Mouse (Mus musculus): ENCODE measurements at regions not wholly inside any gene's neighbourhood (a gene's known extent, or its start where the extent isn't known, plus 50 kb on each side); places are given as distances from the start of the nearest gene placed in this dataset.

DNA sequence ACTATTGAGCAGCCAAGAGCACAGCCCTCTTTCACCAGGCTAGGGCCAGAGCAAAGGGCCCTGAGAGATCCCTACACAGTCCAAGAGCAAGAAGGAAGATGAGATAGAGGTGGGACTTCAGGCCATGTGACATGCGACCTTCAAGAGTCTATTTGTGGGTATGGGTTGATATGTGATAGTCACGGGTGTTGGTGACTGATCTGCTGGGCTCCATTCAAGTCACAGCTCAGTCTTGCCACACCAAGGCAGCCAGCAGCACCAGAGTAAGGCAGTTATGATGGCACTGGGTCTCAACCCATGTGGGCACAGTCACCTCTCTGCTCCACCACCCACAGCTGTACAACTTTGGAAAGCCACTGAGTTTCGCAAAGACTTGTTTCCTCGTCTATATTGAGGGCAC, 60.0 kb upstream of the Pkdcc start:
- Histone ChIP-seq H3K4me1 (ENCODE audit: insufficient read depth, low read depth, low read length) (no peaks in the 10 kb centered on the region), H3K4me3 (ENCODE audit: low read depth, low read length) (no peak overlapping the region), H3K36me3 (replicated peaks) (no peaks in the 10 kb centered on the region), H3K27me3 (ENCODE audit: insufficient read depth, low read length) (no peaks in the 10 kb centered on the region), H3K9me3 (replicated peaks) (peaks cover 39% of the 10 kb centered on the region)
- no peak for TF ChIP-seq GATA1 (IDR thresholded peaks at IDR 0.05; ENCODE audit: borderline replicate concordance, low read length)
- no peak for DNase-seq (ENCODE audit: low spot score)
- ATAC-seq (ENCODE audit: extremely low read depth, insufficient number of reproducible peaks, low FRiP score, poor library complexity, severe bottlenecking) = no peak

DNA sequence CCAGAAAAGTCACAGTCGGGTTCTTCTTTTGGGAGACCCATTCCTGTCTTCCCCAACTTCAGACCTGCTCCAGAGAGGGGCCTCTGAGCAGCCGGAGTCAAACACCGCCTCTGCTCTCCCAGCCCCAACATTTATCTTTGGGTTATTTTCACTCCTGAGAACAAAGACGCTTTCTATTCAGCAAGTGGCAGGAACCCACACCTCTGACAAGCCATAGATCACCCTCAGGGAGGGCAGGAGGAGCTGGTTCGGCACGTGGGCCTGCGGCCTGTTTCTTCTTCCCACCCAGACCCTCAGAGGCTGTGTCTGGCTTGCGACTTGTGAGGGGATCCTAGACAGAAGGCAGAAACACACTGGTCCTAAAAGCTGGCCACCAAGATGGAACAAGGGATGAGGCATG, 58.4 kb upstream of the Pkdcc start:
- ATAC-seq (ENCODE audit: extremely low read depth, insufficient number of reproducible peaks, low FRiP score, poor library complexity, severe bottlenecking) (no peak), DNase-seq (ENCODE audit: low spot score) (no peak)
- no peaks in the 10 kb centered on the region for H3K27me3 ChIP-seq (ENCODE audit: insufficient read depth, low read length)
- no peak overlapping the region for H3K4me3 ChIP-seq (ENCODE audit: low read depth, low read length)
- H3K4me1 ChIP-seq (ENCODE audit: insufficient read depth, low read depth, low read length) = no peaks in the 10 kb centered on the region
- H3K9me3 ChIP-seq (replicated peaks) = peaks cover 30% of the 10 kb centered on the region
- TF ChIP-seq POLR2AphosphoS5 (IDR thresholded peaks at IDR 0.05; ENCODE audit: insufficient replicate concordance, low read depth, low read length) = no peak
- no peak for TF ChIP-seq GATA2 (IDR thresholded peaks at IDR 0.05; ENCODE audit: borderline replicate concordance, low read depth, low read length)
- no peak for TF ChIP-seq CTCF (IDR thresholded peaks at IDR 0.05; ENCODE audit: low read depth, low read length)
- TF ChIP-seq GATA1 (IDR thresholded peaks at IDR 0.05; ENCODE audit: borderline replicate concordance, low read length) = no peak
- no peak for TF ChIP-seq TAL1 (conservative IDR thresholded peaks at IDR 0.05; ENCODE audit: low read depth, low read length)
- H3K36me3 ChIP-seq (replicated peaks) = no peaks in the 10 kb centered on the region

DNA sequence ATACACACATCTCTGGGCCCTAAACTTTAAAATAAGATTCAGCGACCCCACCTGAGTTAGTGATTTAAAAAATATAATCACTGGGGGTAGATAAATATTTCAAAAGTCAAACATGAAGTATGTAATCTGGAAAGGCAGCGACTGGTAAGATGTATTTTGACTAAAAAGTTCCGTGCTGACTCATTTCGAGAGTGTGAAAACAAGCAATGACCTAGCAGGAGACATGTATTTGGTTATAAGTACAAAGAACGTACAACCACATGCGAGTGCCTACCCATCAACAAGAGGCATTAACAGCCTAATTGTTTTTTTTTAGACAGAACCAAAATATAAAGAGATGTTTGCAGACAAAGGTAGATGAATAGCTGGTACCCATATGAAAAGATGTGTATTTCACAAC, 57.0 kb upstream of the Pkdcc start:
- no peak for TF ChIP-seq TAL1 (conservative IDR thresholded peaks at IDR 0.05; ENCODE audit: low read depth, low read length)
- TF ChIP-seq GATA2 (IDR thresholded peaks at IDR 0.05; ENCODE audit: borderline replicate concordance, low read depth, low read length) = no peak
- peaks cover 24% of the 10 kb centered on the region for H3K9me3 ChIP-seq (replicated peaks)
- H3K4me3 ChIP-seq (ENCODE audit: low read depth, low read length) = no peak overlapping the region
- DNase-seq (ENCODE audit: low spot score) (no peak), ATAC-seq (ENCODE audit: extremely low read depth, insufficient number of reproducible peaks, low FRiP score, poor library complexity, severe bottlenecking) (no peak)
- no peaks in the 10 kb centered on the region for H3K27me3 ChIP-seq (ENCODE audit: insufficient read depth, low read length)
- no peaks in the 10 kb centered on the region for H3K4me1 ChIP-seq (ENCODE audit: insufficient read depth, low read depth, low read length)
- no peaks in the 10 kb centered on the region for H3K36me3 ChIP-seq (replicated peaks)

DNA sequence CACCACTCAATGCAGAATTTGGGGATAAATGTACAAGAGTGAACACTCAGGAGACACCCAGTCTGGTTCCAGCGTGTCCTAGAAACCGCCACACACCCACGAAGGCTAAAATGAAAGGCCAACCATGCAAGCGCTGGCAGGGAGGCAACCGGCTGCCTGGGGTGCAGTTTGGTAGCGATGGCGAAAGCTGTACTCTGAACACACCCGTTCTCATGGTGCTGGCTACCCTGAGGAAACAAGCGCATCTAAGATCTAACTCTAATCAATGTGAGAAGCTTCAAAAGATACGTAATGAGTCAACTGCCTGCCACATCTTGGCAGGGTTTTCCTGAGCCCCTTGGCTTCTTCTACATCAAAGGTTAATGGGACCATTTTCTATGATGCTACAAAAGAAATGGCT, 56.4 kb upstream of the Pkdcc start:
- no peak for DNase-seq (ENCODE audit: low spot score)
- TF ChIP-seq CTCF (IDR thresholded peaks at IDR 0.05; ENCODE audit: low read depth, low read length) = no peak
- Histone ChIP-seq H3K4me3 (ENCODE audit: low read depth, low read length) (no peak overlapping the region), H3K27me3 (ENCODE audit: insufficient read depth, low read length) (no peaks in the 10 kb centered on the region), H3K9me3 (replicated peaks) (peaks cover 25% of the 10 kb centered on the region), H3K36me3 (replicated peaks) (no peaks in the 10 kb centered on the region), H3K4me1 (ENCODE audit: insufficient read depth, low read depth, low read length) (no peaks in the 10 kb centered on the region)
- ATAC-seq (ENCODE audit: extremely low read depth, insufficient number of reproducible peaks, low FRiP score, poor library complexity, severe bottlenecking) = no peak

DNA sequence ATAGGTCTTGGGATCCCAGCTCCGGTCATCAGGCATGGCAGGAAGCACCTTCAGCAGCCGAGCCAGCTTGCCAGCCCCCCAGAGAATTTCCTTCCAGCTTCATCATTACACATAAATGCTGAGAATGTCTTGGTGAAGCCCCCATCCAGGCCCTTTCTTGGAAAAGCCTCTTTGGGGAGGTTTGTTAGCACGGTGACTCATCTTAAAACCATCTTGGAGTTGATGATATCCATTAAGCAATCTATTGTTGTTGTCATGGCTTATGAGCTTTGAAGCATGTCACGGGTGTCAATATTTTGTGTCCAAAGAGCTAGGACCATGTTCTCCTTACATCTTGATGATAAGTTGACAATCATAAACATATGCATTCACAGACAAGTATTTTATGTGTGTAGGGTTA, 55.5 kb upstream of the Pkdcc start:
- no peaks in the 10 kb centered on the region for H3K27me3 ChIP-seq (ENCODE audit: insufficient read depth, low read length)
- H3K9me3 ChIP-seq (replicated peaks) = peaks cover 34% of the 10 kb centered on the region
- no peak overlapping the region for H3K4me3 ChIP-seq (ENCODE audit: low read depth, low read length)
- no peaks in the 10 kb centered on the region for H3K36me3 ChIP-seq (replicated peaks)
- no peaks in the 10 kb centered on the region for H3K4me1 ChIP-seq (ENCODE audit: insufficient read depth, low read depth, low read length)
- no peak for TF ChIP-seq TAL1 (conservative IDR thresholded peaks at IDR 0.05; ENCODE audit: low read depth, low read length)
- TF ChIP-seq GATA2 (IDR thresholded peaks at IDR 0.05; ENCODE audit: borderline replicate concordance, low read depth, low read length) = no peak
- no peak for TF ChIP-seq CTCF (IDR thresholded peaks at IDR 0.05; ENCODE audit: low read depth, low read length)
- no peak for TF ChIP-seq POLR2AphosphoS5 (IDR thresholded peaks at IDR 0.05; ENCODE audit: insufficient replicate concordance, low read depth, low read length)
- TF ChIP-seq GATA1 (IDR thresholded peaks at IDR 0.05; ENCODE audit: borderline replicate concordance, low read length) = no peak
- DNase-seq (ENCODE audit: low spot score) (no peak), ATAC-seq (ENCODE audit: extremely low read depth, insufficient number of reproducible peaks, low FRiP score, poor library complexity, severe bottlenecking) (no peak)

DNA sequence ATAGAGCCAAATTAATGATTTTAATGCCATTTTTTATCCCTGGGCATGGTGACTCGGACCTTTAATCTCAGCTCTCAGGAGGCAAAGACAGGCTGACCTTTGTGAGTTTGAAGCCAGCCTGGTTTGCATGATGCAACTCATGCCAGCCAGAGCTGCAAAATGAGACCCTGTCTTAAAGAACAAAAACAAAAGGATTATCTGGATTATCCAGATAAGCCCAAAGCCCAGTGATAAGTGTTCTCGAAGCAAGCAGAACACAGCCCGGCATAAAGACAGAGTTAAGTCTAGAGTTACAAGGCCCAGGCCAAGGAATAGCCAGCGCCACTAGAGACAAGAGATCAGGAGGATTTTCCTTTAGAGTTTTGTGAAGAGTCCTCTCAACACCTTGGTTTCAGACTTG, 54.8 kb upstream of the Pkdcc start:
- ATAC-seq (ENCODE audit: extremely low read depth, insufficient number of reproducible peaks, low FRiP score, poor library complexity, severe bottlenecking) (no peak), DNase-seq (ENCODE audit: low spot score) (no peak)
- H3K27me3 ChIP-seq (ENCODE audit: insufficient read depth, low read length) = no peaks in the 10 kb centered on the region
- H3K4me3 ChIP-seq (ENCODE audit: low read depth, low read length) = no peak overlapping the region
- peaks cover 33% of the 10 kb centered on the region for H3K9me3 ChIP-seq (replicated peaks)
- no peaks in the 10 kb centered on the region for H3K4me1 ChIP-seq (ENCODE audit: insufficient read depth, low read depth, low read length)
- no peak for TF ChIP-seq GATA2 (IDR thresholded peaks at IDR 0.05; ENCODE audit: borderline replicate concordance, low read depth, low read length)
- no peak for TF ChIP-seq CTCF (IDR thresholded peaks at IDR 0.05; ENCODE audit: low read depth, low read length)
- no peak for TF ChIP-seq GATA1 (IDR thresholded peaks at IDR 0.05; ENCODE audit: borderline replicate concordance, low read length)
- TF ChIP-seq POLR2AphosphoS5 (IDR thresholded peaks at IDR 0.05; ENCODE audit: insufficient replicate concordance, low read depth, low read length) = no peak
- no peak for TF ChIP-seq TAL1 (conservative IDR thresholded peaks at IDR 0.05; ENCODE audit: low read depth, low read length)
- H3K36me3 ChIP-seq (replicated peaks) = no peaks in the 10 kb centered on the region

DNA sequence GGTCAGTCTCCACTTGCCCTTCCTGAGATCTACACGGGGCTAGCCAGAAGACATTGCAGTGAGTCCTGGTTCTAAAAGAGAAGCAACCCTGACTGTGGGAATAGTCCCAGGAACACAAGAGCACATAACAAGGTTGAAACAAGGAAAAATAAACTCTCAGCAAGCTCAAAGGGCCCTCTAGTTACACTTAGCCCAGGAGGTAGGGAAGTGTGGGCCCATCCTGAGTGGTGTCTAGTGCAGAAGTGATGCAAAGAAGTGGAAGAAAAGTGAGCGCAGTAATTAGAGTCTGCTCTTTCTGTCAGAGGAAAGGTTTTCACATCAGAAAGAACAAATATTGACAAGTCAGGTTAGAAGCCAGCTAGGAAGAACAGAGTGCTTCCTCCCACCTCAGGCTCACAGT, 53.4 kb upstream of the Pkdcc start:
- DNase-seq (ENCODE audit: low spot score) = no peak
- ATAC-seq (ENCODE audit: extremely low read depth, insufficient number of reproducible peaks, low FRiP score, poor library complexity, severe bottlenecking) = no peak
- Histone ChIP-seq H3K27me3 (ENCODE audit: insufficient read depth, low read length) (no peaks in the 10 kb centered on the region), H3K4me3 (ENCODE audit: low read depth, low read length) (no peak overlapping the region), H3K36me3 (replicated peaks) (no peaks in the 10 kb centered on the region), H3K4me1 (ENCODE audit: insufficient read depth, low read depth, low read length) (no peaks in the 10 kb centered on the region), H3K9me3 (replicated peaks) (peaks cover 45% of the 10 kb centered on the region)
- TF ChIP-seq CTCF (IDR thresholded peaks at IDR 0.05; ENCODE audit: low read depth, low read length) (no peak), GATA1 (IDR thresholded peaks at IDR 0.05; ENCODE audit: borderline replicate concordance, low read length) (no peak), POLR2AphosphoS5 (IDR thresholded peaks at IDR 0.05; ENCODE audit: insufficient replicate concordance, low read depth, low read length) (no peak), TAL1 (conservative IDR thresholded peaks at IDR 0.05; ENCODE audit: low read depth, low read length) (no peak), GATA2 (IDR thresholded peaks at IDR 0.05; ENCODE audit: borderline replicate concordance, low read depth, low read length) (no peak)
